Mouse (Mus musculus): Measurements from ENCODE around the gene Lsm14a. TPM values are rescaled to one million over a fixed set of nuclear protein-coding genes. Genes with fewer than 3 reads are reported as not detected.

Lsm14a gene
- polyA plus RNA-seq (2012; rRNA removed) = 90.8 and 92.4 TPM in 2 replicates

DNA sequence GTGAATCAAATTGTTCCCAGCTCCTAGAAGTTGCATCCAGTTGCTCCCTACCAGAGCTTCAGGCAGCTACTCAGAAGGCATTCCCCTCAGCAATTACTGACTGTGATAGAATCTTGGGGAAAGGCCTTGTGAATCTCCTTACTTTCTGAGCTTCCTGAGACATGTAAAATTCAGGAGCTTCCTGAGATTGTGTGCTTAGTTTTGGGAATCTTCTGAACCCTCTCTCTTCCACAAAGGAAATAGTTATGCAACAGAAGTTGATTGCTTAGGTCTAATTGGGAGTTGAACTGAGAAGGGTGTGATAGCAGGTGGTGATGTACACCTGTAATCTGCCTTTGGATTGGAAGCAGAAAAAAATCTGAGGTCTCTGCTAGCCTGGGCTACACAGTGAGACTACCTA is at the start of gene Lsm14a:
Lsm14a (minus strand) TSS at position 101 of the 400 bp plus-strand sequence.
- H3K27ac ChIP-seq (ENCODE audit: control insufficient read depth, insufficient read depth, low read length) = no peak within 1 kb of the TSS
- H3K27me3 ChIP-seq (ENCODE audit: control insufficient read depth, insufficient read depth, low read length) = no peaks in the 10 kb centered on the region; the same call in 1 of the 2 replicates
- no peak within 1 kb of the TSS for H3K4me3 ChIP-seq (ENCODE audit: control insufficient read depth, insufficient read depth, low read length)
- no peak for TF ChIP-seq POLR2A (IDR thresholded peaks at IDR 0.05; ENCODE audit: control insufficient read depth, extremely low read depth, insufficient read depth, low read length, poor library complexity)
- H3K36me3 ChIP-seq (ENCODE audit: control insufficient read depth, insufficient read depth, low read length) = no peaks in the 10 kb centered on the region
- H3K4me1 ChIP-seq (replicated peaks; ENCODE audit: control insufficient read depth, insufficient read depth, low read length) = peaks cover 4% of the 10 kb centered on the region
- no peak for DNase-seq

DNA sequence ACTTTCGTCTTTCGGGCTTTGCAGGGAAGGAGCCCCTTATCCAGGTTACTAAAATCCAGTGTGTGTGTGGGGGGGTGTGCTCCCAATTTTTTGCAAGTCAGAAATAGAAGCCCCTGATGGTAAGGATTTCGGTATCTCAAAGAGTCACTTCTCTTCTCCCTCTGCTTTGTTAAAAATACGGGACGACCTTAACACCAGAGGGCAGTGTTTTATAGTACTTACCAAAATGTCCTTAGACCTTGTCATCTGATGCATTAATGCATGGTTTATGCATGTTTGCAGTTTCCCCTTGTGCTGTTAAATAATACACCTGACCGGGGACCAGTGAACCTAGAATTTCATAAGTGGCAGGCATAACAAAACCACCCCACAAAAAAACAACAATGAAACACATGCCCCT is 45.8 kb upstream of the Lsm14a start:
- no peaks in the 10 kb centered on the region for H3K4me1 ChIP-seq (replicated peaks; ENCODE audit: control insufficient read depth, insufficient read depth, low read length)
- H3K36me3 ChIP-seq (ENCODE audit: control insufficient read depth, insufficient read depth, low read length) = no peaks in the 10 kb centered on the region
- no peak overlapping the region for H3K4me3 ChIP-seq (ENCODE audit: control insufficient read depth, insufficient read depth, low read length)
- 46% methylated on average over 6 of the region's 6 CpGs for WGBS
- H3K27ac ChIP-seq (ENCODE audit: control insufficient read depth, insufficient read depth, low read length) = no peak overlapping the region
- DNase-seq = no peak
- no peaks in the 10 kb centered on the region for H3K27me3 ChIP-seq (ENCODE audit: control insufficient read depth, insufficient read depth, low read length)
- no peak for TF ChIP-seq POLR2A (IDR thresholded peaks at IDR 0.05; ENCODE audit: control insufficient read depth, extremely low read depth, insufficient read depth, low read length, poor library complexity)

DNA sequence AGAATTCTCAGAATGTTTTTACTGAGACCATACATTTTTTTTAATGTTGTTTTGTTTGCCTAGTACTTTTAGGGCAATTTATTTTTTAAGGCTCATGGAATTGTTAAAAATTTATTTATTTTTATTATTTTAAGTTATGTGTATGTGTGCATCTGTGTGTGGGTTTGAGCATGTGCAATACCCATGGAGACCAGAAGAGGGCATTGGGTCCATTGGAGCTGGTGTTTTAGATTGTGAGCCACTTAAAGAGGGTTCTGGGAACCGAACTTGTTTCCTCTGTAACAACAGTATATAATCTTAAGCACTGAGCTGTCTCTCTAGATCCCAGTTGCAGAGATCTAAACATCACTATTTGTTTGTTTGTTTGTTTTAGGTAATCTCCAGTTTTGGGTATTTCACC is 40.5 kb upstream of the Lsm14a start:
- Histone ChIP-seq H3K36me3 (ENCODE audit: control insufficient read depth, insufficient read depth, low read length) (no peaks in the 10 kb centered on the region), H3K4me1 (replicated peaks; ENCODE audit: control insufficient read depth, insufficient read depth, low read length) (no peaks in the 10 kb centered on the region), H3K4me3 (ENCODE audit: control insufficient read depth, insufficient read depth, low read length) (no peak overlapping the region), H3K27me3 (ENCODE audit: control insufficient read depth, insufficient read depth, low read length) (no peaks in the 10 kb centered on the region), H3K27ac (ENCODE audit: control insufficient read depth, insufficient read depth, low read length) (no peak overlapping the region)
- WGBS = 86% methylated on average over 1 of the region's 1 CpGs
- TF ChIP-seq POLR2A (IDR thresholded peaks at IDR 0.05; ENCODE audit: control insufficient read depth, extremely low read depth, insufficient read depth, low read length, poor library complexity) (no peak), CTCF (IDR thresholded peaks at IDR 0.05; ENCODE audit: borderline replicate concordance, control insufficient read depth, extremely low read depth, insufficient read depth, low read length, poor library complexity) (no peak)
- no peak for DNase-seq

DNA sequence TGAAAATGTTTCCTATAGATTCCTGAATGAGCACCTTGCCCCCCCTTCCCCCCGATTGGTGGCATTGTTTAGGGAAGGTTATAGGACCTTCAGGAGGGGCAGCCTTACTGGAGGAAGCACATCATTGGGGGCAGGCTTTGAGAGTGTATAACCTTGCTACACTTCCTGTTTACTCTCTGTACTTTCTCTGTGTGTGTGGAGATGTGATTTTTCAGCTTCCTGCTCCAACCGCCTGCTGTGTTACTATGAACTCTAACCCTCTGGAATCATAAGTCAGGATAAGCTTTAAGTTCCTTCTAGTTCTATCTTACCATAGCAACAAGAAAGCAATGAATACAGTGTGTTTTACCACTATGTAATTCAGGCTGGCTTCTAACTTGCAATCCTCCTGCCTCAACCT is 28.1 kb upstream of the Lsm14a start:
- Histone ChIP-seq H3K27me3 (ENCODE audit: control insufficient read depth, insufficient read depth, low read length) (no peaks in the 10 kb centered on the region), H3K36me3 (ENCODE audit: control insufficient read depth, insufficient read depth, low read length) (no peaks in the 10 kb centered on the region), H3K4me3 (ENCODE audit: control insufficient read depth, insufficient read depth, low read length) (no peak overlapping the region), H3K27ac (ENCODE audit: control insufficient read depth, insufficient read depth, low read length) (no peak overlapping the region), H3K4me1 (replicated peaks; ENCODE audit: control insufficient read depth, insufficient read depth, low read length) (no peaks in the 10 kb centered on the region)
- no peak for DNase-seq
- 71% methylated on average over 2 of the region's 2 CpGs for WGBS
- TF ChIP-seq POLR2A (IDR thresholded peaks at IDR 0.05; ENCODE audit: control insufficient read depth, extremely low read depth, insufficient read depth, low read length, poor library complexity) (no peak), CTCF (IDR thresholded peaks at IDR 0.05; ENCODE audit: borderline replicate concordance, control insufficient read depth, extremely low read depth, insufficient read depth, low read length, poor library complexity) (no peak)

DNA sequence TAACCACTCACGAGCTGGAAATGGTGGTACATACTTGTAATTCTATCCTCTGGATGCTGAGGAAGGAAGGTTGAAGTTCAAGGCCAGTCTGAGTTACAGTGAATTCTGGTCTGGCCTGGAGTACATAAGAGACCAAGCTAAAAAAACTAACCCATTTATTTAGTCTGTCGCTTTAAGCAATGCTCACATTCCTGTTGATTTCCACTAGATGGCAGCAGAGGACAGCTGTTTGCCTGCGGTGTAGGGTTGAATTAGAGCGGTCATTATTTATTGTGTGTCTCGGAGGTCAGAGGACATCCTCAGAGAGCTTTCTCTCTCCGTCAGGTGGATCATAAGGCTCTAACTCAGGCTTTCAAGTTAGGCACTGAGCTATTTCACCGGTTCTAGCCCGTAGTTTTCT is 14.4 kb upstream of the Lsm14a start:
- no peaks in the 10 kb centered on the region for H3K4me1 ChIP-seq (replicated peaks; ENCODE audit: control insufficient read depth, insufficient read depth, low read length)
- H3K27me3 ChIP-seq (ENCODE audit: control insufficient read depth, insufficient read depth, low read length) = no peaks in the 10 kb centered on the region
- WGBS = 17% methylated on average over 8 of the region's 8 CpGs
- H3K36me3 ChIP-seq (ENCODE audit: control insufficient read depth, insufficient read depth, low read length) = no peaks in the 10 kb centered on the region
- H3K4me3 ChIP-seq (ENCODE audit: control insufficient read depth, insufficient read depth, low read length) = no peak overlapping the region
- peak; percentile 30 for DNase-seq
- no peak overlapping the region for H3K27ac ChIP-seq (ENCODE audit: control insufficient read depth, insufficient read depth, low read length)
- TF ChIP-seq CTCF (IDR thresholded peaks at IDR 0.05; ENCODE audit: borderline replicate concordance, control insufficient read depth, extremely low read depth, insufficient read depth, low read length, poor library complexity) = no peak
- no peak for TF ChIP-seq POLR2A (IDR thresholded peaks at IDR 0.05; ENCODE audit: control insufficient read depth, extremely low read depth, insufficient read depth, low read length, poor library complexity)

DNA sequence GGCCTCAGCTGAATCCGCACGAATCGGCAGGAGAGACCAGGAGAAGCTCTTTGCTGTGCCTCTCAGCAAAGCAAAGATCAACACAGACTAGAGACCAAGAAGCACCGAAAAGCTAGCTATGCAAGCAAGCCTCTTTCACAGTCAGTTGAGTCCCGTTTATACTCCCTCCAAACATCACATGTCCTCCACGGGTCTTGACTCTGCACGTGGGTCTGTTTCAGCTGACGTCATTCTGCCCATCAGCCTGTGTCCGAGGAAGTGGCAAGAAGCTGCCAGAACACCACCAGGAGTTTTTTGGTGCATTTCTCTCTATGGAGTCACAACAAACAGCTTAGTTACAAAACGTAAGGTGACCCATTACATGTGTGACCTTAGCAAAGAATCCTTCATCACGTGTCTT is 10.8 kb upstream of the Lsm14a start:
- Histone ChIP-seq H3K4me3 (ENCODE audit: control insufficient read depth, insufficient read depth, low read length) (no peak overlapping the region), H3K27ac (ENCODE audit: control insufficient read depth, insufficient read depth, low read length) (no peak overlapping the region), H3K36me3 (ENCODE audit: control insufficient read depth, insufficient read depth, low read length) (no peaks in the 10 kb centered on the region), H3K4me1 (replicated peaks; ENCODE audit: control insufficient read depth, insufficient read depth, low read length) (no peaks in the 10 kb centered on the region), H3K27me3 (ENCODE audit: control insufficient read depth, insufficient read depth, low read length) (no peaks in the 10 kb centered on the region)
- 69% methylated on average over 11 of the region's 11 CpGs for WGBS
- no peak for TF ChIP-seq CTCF (IDR thresholded peaks at IDR 0.05; ENCODE audit: borderline replicate concordance, control insufficient read depth, extremely low read depth, insufficient read depth, low read length, poor library complexity)
- no peak for TF ChIP-seq POLR2A (IDR thresholded peaks at IDR 0.05; ENCODE audit: control insufficient read depth, extremely low read depth, insufficient read depth, low read length, poor library complexity)
- no peak for DNase-seq

DNA sequence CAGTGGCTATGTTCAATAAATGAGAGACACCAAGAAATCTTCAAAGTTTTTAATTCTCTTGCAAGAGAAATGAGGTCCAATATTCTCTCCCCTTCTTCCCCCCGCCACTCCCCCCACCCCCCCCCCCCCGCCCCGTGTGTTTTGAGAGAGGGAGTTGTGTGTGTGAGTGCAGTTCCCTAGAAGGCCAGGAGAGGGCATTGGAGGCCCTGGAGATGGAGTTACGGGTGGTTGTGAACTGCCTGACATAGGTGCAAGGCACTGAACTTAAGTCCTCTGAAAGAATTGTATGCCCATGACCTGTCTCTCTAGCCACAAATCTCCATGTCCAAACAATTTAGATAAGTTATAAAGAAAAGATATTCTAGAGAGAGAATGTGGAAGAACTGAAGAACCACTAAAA is 7.0 kb upstream of the Lsm14a start:
- peak; percentile 16 for DNase-seq
- 58% methylated on average over 4 of the region's 4 CpGs for WGBS
- Histone ChIP-seq H3K27me3 (ENCODE audit: control insufficient read depth, insufficient read depth, low read length) (no peaks in the 10 kb centered on the region; the same call in 1 of the 2 replicates), H3K4me1 (replicated peaks; ENCODE audit: control insufficient read depth, insufficient read depth, low read length) (no peaks in the 10 kb centered on the region), H3K4me3 (ENCODE audit: control insufficient read depth, insufficient read depth, low read length) (no peak overlapping the region), H3K27ac (ENCODE audit: control insufficient read depth, insufficient read depth, low read length) (no peak overlapping the region), H3K36me3 (ENCODE audit: control insufficient read depth, insufficient read depth, low read length) (no peaks in the 10 kb centered on the region)
- no peak for TF ChIP-seq POLR2A (IDR thresholded peaks at IDR 0.05; ENCODE audit: control insufficient read depth, extremely low read depth, insufficient read depth, low read length, poor library complexity)
- no peak for TF ChIP-seq CTCF (IDR thresholded peaks at IDR 0.05; ENCODE audit: borderline replicate concordance, control insufficient read depth, extremely low read depth, insufficient read depth, low read length, poor library complexity)
